8 mouse cellular contexts compared by ENCODE assay signal in genomic region chr7:132776338-132777111, GRCm38 (mm10). TPM values are rescaled to one million over a fixed set of nuclear protein-coding genes. Genes with fewer than 3 reads are reported as not detected.
A peak's percentile ranks its signal among the peaks of the same experiment; 100 is the strongest.
DNase-seq lines count a peak whose midpoint lies in the region; ATAC-seq and TF ChIP-seq lines count a peak whose summit lies in the region.

No protein-coding gene starts in this region.

- 81% methylated on average over 7 of the region's 7 CpGs for WGBS in intestine, embryonic 15.5 days
- 84% methylated on average over 7 of the region's 7 CpGs for WGBS in hindbrain, embryonic 16.5 days

- H3K4me1 ChIP-seq in intestine, embryonic 15.5 days (replicated peaks), result peaks cover 17% of the 10 kb centered on the region
- peaks cover 16% of the 10 kb centered on the region for H3K4me1 ChIP-seq in hindbrain, embryonic 16.5 days (ENCODE audit: control insufficient read depth, insufficient read depth, low read depth, low read length)

- H3K9me3 ChIP-seq in intestine, embryonic 15.5 days, result no peaks in the 10 kb centered on the region
- H3K9me3 ChIP-seq in hindbrain, embryonic 16.5 days (ENCODE audit: control insufficient read depth, low read length), result no peaks in the 10 kb centered on the region

- no peaks in the 10 kb centered on the region for H3K27me3 ChIP-seq in intestine, embryonic 15.5 days (replicated peaks)
- H3K27me3 ChIP-seq in hindbrain, embryonic 16.5 days (replicated peaks; ENCODE audit: control insufficient read depth, insufficient read depth, low read length), result no peaks in the 10 kb centered on the region

- ATAC-seq in intestine, embryonic 15.5 days, result peak; percentile 68
- no peak for ATAC-seq in hindbrain, embryonic 16.5 days

- peak overlapping the region; percentile 21; the same call in 1 of the 2 replicates for H3K27ac ChIP-seq in left cerebral cortex, adult 2 months
- no peak overlapping the region for H3K27ac ChIP-seq in intestine, embryonic 15.5 days
- no peak overlapping the region for H3K27ac ChIP-seq in hindbrain, embryonic 16.5 days (ENCODE audit: low read depth, low read length)

- H3K36me3 ChIP-seq in intestine, embryonic 15.5 days, result peaks cover 7% of the 10 kb centered on the region
- no peaks in the 10 kb centered on the region for H3K36me3 ChIP-seq in hindbrain, embryonic 16.5 days (ENCODE audit: control insufficient read depth, insufficient read depth, low read length)

- H3K9ac ChIP-seq in intestine, embryonic 15.5 days, result no peak overlapping the region
- no peak overlapping the region for H3K9ac ChIP-seq in hindbrain, embryonic 16.5 days (ENCODE audit: low read depth, low read length)

- H3K4me3 ChIP-seq in left cerebral cortex, adult 2 months, result no peak overlapping the region
- H3K4me3 ChIP-seq in intestine, embryonic 15.5 days (replicated peaks), result no peak overlapping the region
- H3K4me3 ChIP-seq in hindbrain, embryonic 16.5 days (ENCODE audit: low read length), result no peak overlapping the region

- TF ChIP-seq CTCF in left cerebral cortex, adult 2 months (IDR thresholded peaks at IDR 0.05), result no peak

- intact Hi-C loops in left cerebral cortex, adult 2 months (cut with DNase I), result no loop called here
- intact Hi-C loops in left cerebral cortex, postnatal 14 days (cut with DNase I), result no loop called here

- H3K4me2 ChIP-seq in intestine, embryonic 15.5 days (replicated peaks), result no peak overlapping the region
- H3K4me2 ChIP-seq in hindbrain, embryonic 16.5 days (ENCODE audit: low read length), result no peak overlapping the region

- no peak for DNase-seq in left cerebral cortex, adult 2 months (ENCODE audit: extremely low spot score in 1 of 2, low spot score in 2 of 2)
- no peak for DNase-seq in left cerebral cortex, postnatal 14 days (ENCODE audit: low spot score in 2 of 2)
- peak; percentile 86 for DNase-seq in adrenal gland, postnatal 14 days
- DNase-seq in skeletal muscle tissue, adult 2 months (ENCODE audit: low read depth, low spot score), result peak; percentile 72
- DNase-seq in cerebellum, postnatal 14 days, result no peak
- no peak for DNase-seq in left cerebral cortex, adult 11 months (ENCODE audit: low spot score)

RNA-seq across cellular contexts. Expression of gene Fam53b, which starts 37.2 kb away (rescaled TPM):
- 10 to 100 TPM; 57.1 to 75.2 TPM for total RNA-seq in left cerebral cortex, adult 2 months (2021)
- total RNA-seq in left cerebral cortex, postnatal 14 days (2021), result 10 to 100 TPM; 24.8 to 27.8 TPM
- 64.8 and 65.8 TPM in 2 replicates for total RNA-seq in adrenal gland, postnatal 14 days (2021)
- polyA plus RNA-seq in intestine, embryonic 15.5 days (2015; fragmentation: Nextera tagmentation; extraction: Ambion mirVana), result 17.9 and 19.1 TPM in 2 replicates
- 14.7 and 16.3 TPM in 2 replicates for polyA plus RNA-seq in hindbrain, embryonic 16.5 days (2015; fragmentation: Nextera tagmentation; extraction: Ambion mirVana)

Comparison
In these comparisons a context has a peak if more than half of its experiments do, and no peak if none do; other contexts are left out.
1. DNase-seq: peak in adrenal gland, postnatal 14 days (single experiment) and skeletal muscle tissue, adult 2 months (single experiment); none in left cerebral cortex, adult 2 months (0 of 2), left cerebral cortex, postnatal 14 days (0 of 2), cerebellum, postnatal 14 days (0 of 2) and left cerebral cortex, adult 11 months (single experiment).